Mouse (Mus musculus): ENCODE measurements around the gene Clec2i. TPM values are rescaled to one million over a fixed set of nuclear protein-coding genes. Genes with fewer than 3 reads are reported as not detected.
A peak's percentile ranks its signal among the peaks of the same experiment; 100 is the strongest.

Gene Clec2i
- total RNA-seq, 2 experiments from 2014 or later = not detected

DNA sequence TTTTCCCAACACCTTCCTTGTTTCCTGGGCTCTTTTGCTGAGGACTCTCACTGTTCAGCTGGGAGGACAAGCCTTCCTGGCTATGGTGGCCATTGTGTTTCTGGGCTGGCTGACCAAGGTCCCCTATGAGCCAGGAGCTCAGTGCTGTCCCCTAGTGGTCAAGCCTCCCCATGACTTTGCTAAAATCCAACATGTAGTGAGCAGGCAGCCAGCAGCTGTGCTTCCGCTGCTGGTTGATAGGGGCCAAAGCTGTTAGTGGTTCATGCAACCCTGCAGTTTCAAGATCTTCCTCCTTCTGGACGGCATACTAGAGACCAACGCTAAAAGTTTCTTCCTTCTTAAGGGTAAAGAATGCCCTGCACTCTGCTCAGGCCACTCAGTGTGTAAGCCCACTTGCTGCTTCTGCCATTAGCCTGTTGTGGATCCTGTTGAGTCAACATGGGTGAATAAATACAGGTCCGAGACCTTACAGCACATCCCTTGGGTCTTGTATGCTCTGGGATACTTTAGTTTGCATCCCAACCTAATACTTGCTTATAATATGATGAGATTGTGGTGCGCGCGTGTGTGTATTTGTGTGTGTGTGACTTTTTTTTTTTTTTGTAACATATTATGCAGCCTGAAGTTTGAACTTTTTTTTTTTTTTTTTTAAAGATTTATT lies 41.9 kb upstream of the Clec2i start:
- DNase-seq (ENCODE audit: low spot score in 2 of 2) = peak; percentile 77 to 83
- Histone ChIP-seq H3K27ac (peak overlapping the region; percentile 86; the same call in 1 of the 2 replicates), H3K4me3 (no peak overlapping the region)
- TF ChIP-seq CTCF (conservative IDR thresholded peaks at IDR 0.05) = peak; percentile 96

DNA sequence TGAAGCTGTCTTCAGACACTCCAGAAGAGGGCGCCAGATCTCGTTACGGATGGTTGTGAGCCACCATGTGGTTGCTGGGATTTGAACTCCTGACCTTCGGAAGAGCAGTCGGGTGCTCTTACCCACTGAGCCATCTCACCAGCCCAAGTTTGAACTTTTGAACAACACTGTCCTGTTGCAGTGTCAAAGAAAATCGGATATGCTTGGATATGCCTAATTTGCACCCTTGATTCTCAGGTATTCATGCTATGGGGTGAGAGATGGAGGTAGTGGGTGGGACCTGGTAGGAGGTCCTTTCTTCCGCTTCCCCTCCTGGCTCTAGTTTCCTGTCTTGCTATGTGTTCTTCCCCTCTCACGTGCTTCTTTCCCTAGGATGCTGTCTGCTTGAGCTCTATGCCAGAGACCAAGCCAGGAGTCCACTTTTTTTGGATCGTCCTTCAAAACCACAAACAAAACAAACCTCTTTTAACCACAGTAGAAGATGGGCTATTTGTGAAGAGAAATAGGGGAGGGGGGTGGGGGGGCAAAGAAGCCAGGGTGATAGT lies 41.3 kb upstream of the Clec2i start:
- DNase-seq (ENCODE audit: low spot score in 2 of 2) = no peak
- no peak overlapping the region for H3K4me3 ChIP-seq
- H3K27ac ChIP-seq = no peak overlapping the region
- no peak for TF ChIP-seq CTCF (conservative IDR thresholded peaks at IDR 0.05)

DNA sequence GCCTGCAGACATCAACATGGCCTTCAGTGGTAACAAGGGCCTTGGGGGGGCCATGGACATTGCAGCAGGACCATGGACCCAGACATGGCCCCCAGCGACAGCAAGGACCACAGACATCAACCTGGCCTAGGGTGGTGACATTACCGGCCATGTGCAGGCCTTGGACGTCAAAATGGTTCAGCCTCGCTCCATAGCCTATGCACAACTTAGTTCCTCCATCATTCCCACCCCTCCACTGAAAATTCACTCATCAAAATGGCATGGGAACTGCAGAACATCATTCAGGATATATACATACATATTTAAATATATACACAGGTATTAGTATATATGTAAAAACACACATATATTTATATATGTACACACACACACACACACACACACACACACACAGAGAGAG lies 40.0 kb upstream of the Clec2i start:
- Histone ChIP-seq H3K4me3 (no peak overlapping the region), H3K27ac (no peak overlapping the region)
- DNase-seq (ENCODE audit: low spot score in 2 of 2) = no peak
- no peak for TF ChIP-seq CTCF (conservative IDR thresholded peaks at IDR 0.05)

DNA sequence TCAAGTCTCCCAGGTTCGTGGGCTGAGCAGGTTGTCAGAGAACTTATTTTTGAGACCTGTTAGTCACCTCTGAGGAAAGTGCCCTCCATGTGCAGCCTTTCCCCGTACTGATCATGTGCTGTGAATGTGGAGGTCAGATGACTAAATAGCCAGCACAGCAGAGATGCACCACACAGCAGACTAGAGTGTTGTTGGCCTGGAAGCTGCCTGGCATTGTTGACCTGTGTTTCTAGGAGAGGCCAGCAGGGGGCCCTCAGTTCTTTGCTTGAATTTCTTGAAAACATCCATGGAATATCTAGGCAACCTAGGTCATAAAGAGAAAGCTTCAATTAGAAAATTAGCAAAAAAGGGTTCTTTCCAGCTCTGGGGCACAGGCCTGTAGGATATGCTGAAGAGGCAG lies 37.5 kb upstream of the Clec2i start:
- peak in 1 of 2 experiments; percentile 52 for DNase-seq (ENCODE audit: low spot score in 2 of 2)
- TF ChIP-seq CTCF (conservative IDR thresholded peaks at IDR 0.05) = peak; percentile 81

DNA sequence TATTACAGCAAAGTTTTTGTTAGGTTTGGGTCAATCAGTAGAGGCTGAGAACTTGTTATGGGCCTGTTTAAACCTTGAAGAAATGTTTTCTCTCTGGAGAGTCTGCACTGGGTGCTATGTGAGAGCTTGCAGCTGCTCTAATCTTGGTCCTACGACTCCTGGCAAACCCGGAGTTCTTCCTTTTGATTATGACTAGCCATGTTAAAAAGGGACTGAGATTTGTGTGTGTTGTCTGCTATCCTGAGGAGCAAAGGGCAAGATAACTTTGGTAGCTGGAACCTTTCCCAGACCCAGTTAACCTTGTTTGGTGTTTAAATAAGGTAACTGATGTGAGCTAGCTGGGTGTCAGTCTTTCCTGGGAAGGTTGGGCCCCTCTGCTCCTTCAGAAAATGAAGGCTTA lies 36.7 kb upstream of the Clec2i start:
- DNase-seq (ENCODE audit: low spot score in 2 of 2) = no peak
- H3K4me3 ChIP-seq = no peak overlapping the region
- TF ChIP-seq CTCF (conservative IDR thresholded peaks at IDR 0.05) = no peak
- no peak overlapping the region for H3K27ac ChIP-seq

More for the DNA sequence above, 37.5 kb upstream of the Clec2i start:
- Histone ChIP-seq H3K27ac (no peak overlapping the region), H3K4me3 (no peak overlapping the region)

DNA sequence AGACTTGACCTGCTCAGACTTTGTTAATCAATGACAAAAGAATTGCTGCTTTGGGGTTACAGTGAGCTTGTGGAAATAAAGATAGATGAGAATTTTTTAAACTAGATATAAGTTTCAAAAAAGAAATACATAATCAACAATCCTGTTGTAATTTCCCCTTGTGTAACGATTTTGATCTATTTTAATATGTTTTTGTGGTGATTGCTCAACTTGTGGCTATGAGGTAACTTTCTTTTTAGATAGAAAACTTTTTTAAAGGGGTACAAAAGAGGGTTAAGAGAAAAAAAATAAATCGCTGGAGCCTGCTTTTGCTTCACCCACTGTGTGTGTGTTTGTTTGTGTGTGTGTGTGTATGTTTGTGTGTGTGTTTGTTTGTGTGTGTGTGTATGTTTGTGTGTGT lies 36.2 kb upstream of the Clec2i start:
- no peak overlapping the region for H3K4me3 ChIP-seq
- DNase-seq (ENCODE audit: low spot score in 2 of 2) = no peak
- TF ChIP-seq CTCF (conservative IDR thresholded peaks at IDR 0.05) = no peak
- no peak overlapping the region for H3K27ac ChIP-seq

DNA sequence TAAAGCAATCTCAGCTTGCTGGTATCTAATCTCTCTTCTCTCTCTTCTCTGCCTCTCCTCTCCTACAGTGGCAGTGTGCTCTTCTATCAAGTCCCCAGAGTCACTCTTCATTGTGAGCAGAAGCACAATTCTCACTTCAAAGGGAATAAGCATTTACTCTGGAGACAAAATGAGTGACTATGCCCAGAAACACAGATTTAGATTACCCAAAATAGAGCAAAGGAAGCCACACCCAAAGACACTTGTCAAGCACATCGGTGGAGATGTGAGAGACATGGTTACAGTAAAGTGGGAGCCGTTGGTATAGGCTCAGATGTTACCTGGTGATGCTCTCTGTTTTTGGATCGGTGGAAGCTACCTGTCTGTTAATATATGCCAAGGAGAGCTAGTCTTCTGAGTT lies 34.6 kb upstream of the Clec2i start:
- TF ChIP-seq CTCF (conservative IDR thresholded peaks at IDR 0.05) = no peak
- Histone ChIP-seq H3K4me3 (no peak overlapping the region), H3K27ac (no peak overlapping the region)
- DNase-seq (ENCODE audit: low spot score in 2 of 2) = no peak

DNA sequence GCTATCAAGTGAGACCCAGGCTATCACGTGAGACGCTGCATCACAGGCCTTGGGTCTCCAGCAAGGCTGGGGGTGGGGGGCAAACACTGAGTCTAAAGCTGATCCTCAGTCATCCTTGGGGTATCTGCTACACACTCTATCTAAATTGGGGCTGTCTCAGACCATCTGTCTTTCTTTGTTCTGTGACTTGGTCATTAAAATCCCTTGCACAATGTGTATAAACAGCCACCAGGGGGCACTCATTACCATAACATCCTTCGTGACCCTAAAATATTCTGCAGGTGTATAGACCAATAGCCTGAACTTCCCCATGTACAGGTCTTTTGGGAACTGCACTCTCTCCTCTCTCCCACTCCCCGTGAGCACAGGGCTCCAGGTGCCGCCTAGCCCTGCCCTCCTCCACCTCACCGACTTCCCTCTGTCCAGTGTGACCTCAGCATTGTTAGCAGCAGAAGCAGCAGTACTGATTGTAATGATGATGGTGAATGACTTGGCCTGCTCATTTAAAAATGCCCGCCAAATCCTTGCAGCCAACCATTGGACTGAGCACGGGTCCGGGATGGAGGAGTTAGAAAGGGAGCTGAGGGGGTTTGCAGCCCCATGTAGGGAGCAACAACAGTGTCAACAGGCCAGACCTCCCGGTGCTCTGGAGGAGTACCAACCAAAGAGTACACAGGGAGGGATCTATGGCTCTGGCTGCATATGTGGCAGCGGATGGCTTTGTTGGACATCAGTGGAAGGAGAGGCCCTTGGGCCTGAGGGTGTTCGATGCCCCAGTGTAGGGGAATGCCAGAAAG lies 33.2 kb upstream of the Clec2i start:
- 0 out of 2 replicates have a peak overlapping the region, but pooled peaks have one; percentile 17 for H3K4me3 ChIP-seq
- peak; percentile 25 to 76 for DNase-seq (ENCODE audit: low spot score in 2 of 2)
- no peak overlapping the region for H3K27ac ChIP-seq
- peak; percentile 92 for TF ChIP-seq CTCF (conservative IDR thresholded peaks at IDR 0.05)

DNA sequence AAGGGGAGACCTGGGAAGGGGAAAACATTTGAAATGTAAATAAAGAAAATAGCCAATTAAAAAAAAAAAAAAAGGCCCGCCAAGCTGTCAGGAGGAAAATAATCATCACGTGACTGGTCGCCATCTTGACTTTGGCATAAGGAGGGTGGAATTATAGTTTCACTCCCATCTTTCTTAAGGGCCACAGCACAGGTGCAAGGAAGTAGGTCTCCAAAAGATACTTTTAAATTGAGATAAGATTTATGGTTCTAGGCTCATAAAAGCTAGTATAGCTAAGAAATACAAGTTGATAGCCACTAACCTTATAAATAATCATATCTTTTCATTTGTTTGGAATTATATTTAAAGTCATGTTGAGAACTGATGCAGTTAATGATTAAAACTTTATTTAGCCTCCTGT lies 32.5 kb upstream of the Clec2i start:
- TF ChIP-seq CTCF (conservative IDR thresholded peaks at IDR 0.05) = no peak
- DNase-seq (ENCODE audit: low spot score in 2 of 2) = no peak
- H3K27ac ChIP-seq = 0 out of 2 replicates have a peak overlapping the region, but pooled peaks have one; percentile 2

DNA sequence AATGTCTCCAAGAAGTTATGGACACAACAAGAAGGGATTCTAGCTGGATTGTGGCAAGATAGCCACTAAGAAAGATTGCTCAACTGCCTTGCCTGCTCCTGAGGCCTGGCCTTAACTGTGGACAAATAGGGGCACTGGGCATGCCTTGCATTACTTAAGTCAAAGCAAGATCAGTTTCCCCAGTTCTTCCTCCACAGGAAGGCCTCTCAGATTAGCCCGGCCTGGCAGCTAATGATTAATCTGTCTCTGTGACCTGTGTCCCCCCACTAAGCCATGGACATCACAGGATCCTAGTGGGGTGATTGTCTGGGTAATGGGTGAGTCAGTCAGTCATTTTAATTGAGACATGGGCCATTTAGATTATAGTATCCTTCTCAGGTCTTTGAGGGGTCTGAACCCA lies 31.9 kb upstream of the Clec2i start:
- no peak overlapping the region for H3K4me3 ChIP-seq
- no peak for TF ChIP-seq CTCF (conservative IDR thresholded peaks at IDR 0.05)

More for the DNA sequence above, 32.5 kb upstream of the Clec2i start:
- H3K4me3 ChIP-seq = no peak overlapping the region

DNA sequence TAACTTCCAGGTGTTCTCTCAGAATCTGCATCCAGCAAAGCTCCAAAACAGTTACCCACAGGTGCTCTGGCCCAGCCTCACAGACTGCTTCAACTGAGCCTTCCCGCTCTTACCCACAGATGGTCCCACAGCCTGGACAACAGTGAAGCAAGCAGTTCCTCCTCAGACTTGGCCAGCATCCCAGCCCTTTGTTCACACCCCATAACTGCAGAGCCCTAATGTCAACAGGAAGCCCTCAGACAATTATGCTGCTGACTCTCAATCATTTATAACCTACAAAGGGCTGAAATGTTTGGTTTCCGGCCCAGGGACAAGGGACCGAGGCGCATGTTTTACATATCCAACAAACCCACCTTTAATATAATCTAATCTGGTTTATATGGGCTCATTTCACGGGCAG lies 31.1 kb upstream of the Clec2i start:
- TF ChIP-seq CTCF (conservative IDR thresholded peaks at IDR 0.05) = no peak
- H3K4me3 ChIP-seq = no peak overlapping the region
- H3K27ac ChIP-seq = peak overlapping the region; percentile 2; the same call in 1 of the 2 replicates
- peak; percentile 56 to 73 for DNase-seq (ENCODE audit: low spot score in 2 of 2)

More for the DNA sequence above, 31.9 kb upstream of the Clec2i start:
- DNase-seq (ENCODE audit: low spot score in 2 of 2) = no peak
- H3K27ac ChIP-seq = peak overlapping the region; percentile 2; the same call in 1 of the 2 replicates

DNA sequence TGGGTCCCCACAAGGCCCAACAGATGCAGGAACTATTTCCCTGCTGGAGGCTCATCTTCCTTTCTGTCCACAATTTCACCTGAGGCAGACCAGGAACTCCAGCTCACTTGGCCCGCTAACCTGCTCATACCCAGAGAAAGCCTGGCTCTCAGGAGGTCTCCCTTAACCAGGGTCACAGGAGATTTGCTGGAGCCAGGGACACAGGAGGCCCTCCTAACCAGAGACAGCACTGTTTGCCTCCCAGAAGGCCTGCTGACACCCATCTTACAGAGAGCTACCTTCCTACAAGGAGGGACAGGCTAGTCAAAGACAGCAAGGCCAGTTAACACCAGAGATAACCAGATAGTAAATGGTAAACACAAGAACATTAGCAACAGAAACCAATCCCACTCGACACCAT lies 29.4 kb upstream of the Clec2i start:
- no peak for TF ChIP-seq CTCF (conservative IDR thresholded peaks at IDR 0.05)
- Histone ChIP-seq H3K4me3 (no peak overlapping the region), H3K27ac (no peak overlapping the region)
- DNase-seq (ENCODE audit: low spot score in 2 of 2) = no peak

DNA sequence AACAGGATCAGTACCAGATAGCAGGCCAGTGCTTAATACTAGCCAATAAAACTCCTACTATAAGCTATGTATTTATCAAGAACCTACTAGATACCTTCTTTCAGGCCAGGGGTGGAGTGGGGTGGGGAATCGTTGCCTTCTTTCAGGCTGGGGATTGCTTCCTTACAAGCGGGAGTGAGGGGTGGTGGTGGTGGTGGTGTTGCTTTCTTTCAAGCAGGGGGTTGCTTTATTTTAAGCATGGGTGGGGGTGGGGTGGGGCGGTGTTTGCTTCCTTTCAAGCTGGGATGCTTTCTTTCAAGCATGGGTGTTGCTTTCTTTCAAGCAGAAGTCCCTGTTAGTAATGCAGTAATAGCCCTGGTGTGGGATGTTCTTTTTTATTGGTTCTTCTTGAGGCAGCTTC lies 18.5 kb upstream of the Clec2i start:
- no peak overlapping the region for H3K4me3 ChIP-seq
- no peak for TF ChIP-seq CTCF (conservative IDR thresholded peaks at IDR 0.05)
- H3K27ac ChIP-seq = 0 out of 2 replicates have a peak overlapping the region, but pooled peaks have one; percentile 20
- no peak for DNase-seq (ENCODE audit: low spot score in 2 of 2)

Measured in layer of hippocampus, adult 2 months (tissue).